Mouse (Mus musculus) bone marrow macrophage, adult 2 months (primary cell): ENCODE measurements around the gene Hnrnpd.

Experiments
- CTCF ChIP-seq: IDR thresholded peaks from 2 replicates; pipeline ENCODE4 v1.5.1; 2012; ENCODE audit warnings: low read depth, mild to moderate bottlenecking, low read length, moderate library complexity
- POLR2A ChIP-seq: IDR thresholded peaks from 2 replicates; pipeline ENCODE4 v1.6.1; 2012; ENCODE audit warnings: mild to moderate bottlenecking, low read depth, low read length, borderline replicate concordance

DNA sequence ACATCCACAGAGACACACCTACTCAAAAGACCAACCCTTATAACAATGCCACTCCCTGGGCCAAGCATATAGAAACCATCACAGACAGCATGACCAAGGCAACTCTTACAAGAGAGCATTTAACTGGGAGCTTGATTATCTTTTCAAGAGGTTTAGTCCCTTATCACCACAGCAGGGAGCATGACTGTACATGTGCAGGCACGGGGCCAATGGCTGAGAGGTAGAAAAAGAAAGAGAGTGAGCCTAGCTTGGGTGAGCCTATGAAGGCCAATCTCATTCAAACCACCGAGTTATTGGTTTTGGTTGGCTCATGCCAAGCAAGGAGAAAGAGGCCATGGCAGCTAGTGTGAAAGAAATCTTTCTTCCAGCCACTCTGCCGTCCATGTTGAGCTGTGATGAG lies 26.7 kb upstream of the Hnrnpd start:
- TF ChIP-seq POLR2A (no peak), CTCF (no peak)
